Mouse (Mus musculus) monocyte, adult 2 months (primary cell): ENCODE results near the gene Rai14.
A peak's percentile ranks its signal among the peaks of the same experiment; 100 is the strongest.

Source experiments
- DNase-seq, 2 experiments: peaks; one replicate each; pipeline ENCODE4 v3.0.0; 2022; ENCODE audit warnings: low spot score in 2 of 2, low read depth in 1 of 2

The Rai14 gene

GRCm38 (mm10) chr15:10621194-10621593 lies 93.2 kb downstream of the Rai14 start:
- no peak for DNase-seq

DNA sequence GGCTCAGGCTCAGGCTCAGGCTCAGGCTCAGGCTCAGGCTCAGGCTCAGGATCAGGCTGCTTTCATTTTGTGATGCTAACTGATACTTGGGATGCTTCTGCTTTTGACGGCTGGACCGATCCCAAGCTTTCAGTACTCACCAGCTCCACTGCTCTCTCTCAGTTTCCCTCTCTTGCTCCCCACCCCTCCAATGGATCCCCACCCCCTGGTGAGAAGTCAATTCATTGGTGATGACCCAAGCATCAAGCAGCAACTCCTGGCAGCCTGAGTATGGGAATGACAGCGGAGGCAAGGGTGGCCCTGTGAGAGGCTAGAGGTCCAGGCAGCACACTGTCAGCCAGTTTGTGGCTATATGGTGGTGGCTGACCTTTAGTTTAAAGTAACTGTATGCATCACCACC lies 94.7 kb downstream of the Rai14 start:
- no peak for DNase-seq

- no peak for DNase-seq
Observed at GRCm38 (mm10) chr15:10618276-10618675, 96.1 kb downstream of the Rai14 start.

DNA sequence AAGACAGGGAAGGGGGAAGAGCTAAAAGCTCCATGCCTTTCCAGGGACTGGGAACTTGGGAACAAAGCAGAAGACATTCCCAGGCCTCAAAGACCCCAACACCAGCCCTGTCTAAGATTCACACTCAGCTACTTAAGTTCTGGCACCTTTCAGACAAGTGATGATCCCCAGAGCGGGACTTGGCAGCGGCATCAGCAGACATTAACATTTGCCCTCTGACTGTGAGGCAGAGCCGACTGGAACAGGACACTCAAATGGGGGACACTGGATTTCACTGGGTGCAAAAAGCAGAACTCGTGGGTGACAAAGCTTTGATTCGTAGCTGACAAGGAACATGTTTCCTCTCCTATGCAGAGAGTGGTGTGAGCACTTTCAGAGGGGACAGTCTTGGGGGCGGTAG lies 98.4 kb downstream of the Rai14 start:
- DNase-seq: no peak

DNA sequence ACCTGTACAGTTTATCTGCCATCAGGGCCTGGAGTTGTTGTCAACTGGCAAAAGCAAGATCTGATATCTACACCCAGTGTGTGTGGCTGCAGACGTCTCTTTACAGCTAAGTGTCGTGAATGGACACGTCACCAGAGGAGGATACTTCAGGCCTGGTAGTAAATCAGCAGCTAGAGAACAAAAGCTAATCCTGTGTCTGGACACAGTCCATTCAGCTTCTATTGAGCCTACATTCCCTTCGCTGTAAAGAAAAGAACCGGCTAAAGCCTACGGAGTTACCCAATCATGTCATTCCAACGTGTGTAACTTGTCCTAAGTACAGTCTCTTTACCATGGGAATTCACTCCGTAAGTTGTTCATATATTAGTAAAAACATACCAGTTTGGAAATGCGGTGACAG lies 103.4 kb downstream of the Rai14 start:
- no peak for DNase-seq

GRCm38 (mm10) chr15:10609107-10609506 lies 105.3 kb downstream of the Rai14 start:
- no peak for DNase-seq

DNA sequence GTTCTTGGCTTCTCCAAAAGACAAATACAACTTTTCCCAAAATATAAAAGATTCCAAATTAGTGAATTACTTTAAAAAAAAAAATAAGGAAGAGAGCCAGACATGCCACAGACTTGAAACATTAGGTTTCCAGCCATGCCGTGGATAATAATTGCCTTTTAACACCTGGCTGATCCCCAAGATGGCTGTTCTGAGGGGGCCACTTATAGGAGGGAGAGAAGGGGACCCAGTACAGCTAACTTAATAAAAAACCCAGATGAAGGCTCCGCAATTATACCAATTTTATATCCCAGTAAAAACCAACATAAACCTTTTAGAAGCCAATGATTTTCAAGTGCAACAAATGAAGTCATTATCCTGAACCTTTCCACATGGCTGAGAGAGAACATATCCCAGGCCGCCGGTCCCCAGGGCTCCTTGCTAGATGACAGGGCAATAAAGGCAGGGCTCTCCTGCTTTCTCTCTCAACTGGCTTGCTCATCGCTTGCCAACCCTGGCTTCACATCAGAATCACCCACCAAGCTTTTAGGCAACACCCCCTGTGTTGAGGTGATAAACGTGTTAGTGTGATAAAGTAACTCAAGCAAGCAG lies 105.8 kb downstream of the Rai14 start:
- DNase-seq: no peak

GRCm38 (mm10) chr15:10599413-10599812 lies 115.0 kb downstream of the Rai14 start:
- DNase-seq: peak in 1 of 2 experiments; percentile 4

GRCm38 (mm10) chr15:10598259-10599225 lies 115.9 kb downstream of the Rai14 start:
- no peak for DNase-seq

GRCm38 (mm10) chr15:10596871-10597270 lies 117.6 kb downstream of the Rai14 start:
- DNase-seq: no peak

DNA sequence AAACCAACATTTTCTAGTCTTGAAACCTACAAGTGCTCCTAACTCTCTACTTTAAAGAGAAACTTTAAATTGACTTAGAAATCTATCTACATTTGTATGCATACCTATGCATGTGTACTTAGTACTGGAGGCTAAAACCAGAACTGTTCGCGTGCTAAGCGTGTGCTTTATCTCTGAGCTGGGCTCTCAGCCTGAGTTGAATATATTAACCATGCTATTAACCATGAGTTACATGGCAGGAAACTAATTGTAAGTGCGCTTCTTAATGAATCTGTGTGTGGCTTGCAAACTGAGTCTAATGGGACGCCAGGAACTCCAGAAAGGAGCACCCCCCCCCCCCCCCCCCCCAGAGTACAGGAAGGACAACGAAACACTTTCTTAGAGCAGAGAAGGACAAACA lies 119.0 kb downstream of the Rai14 start:
- DNase-seq: no peak

DNA sequence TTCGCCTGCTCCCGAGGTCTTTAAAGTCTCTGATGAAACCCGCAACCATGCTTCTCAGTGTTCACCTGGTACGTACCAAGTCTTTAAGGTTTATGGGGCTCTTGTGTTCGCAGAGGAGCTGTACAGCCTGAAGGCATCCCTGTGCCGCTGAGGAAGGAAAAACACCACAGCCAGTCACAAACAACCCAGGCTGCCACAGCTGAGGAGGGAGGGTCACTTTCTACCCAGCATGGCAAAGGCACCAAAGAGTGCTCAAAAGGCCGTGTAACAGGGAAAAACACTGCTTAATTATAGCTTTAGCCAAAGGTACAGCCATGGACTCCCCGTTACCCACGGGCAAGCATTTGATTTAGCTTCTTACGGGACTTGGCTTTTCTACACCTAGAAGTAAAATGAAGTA lies 119.5 kb downstream of the Rai14 start:
- no peak for DNase-seq

GRCm38 (mm10) chr15:10593094-10593493 lies 121.3 kb downstream of the Rai14 start:
- DNase-seq: no peak

GRCm38 (mm10) chr15:10586565-10586964 lies 127.9 kb downstream of the Rai14 start:
- DNase-seq: no peak

DNA sequence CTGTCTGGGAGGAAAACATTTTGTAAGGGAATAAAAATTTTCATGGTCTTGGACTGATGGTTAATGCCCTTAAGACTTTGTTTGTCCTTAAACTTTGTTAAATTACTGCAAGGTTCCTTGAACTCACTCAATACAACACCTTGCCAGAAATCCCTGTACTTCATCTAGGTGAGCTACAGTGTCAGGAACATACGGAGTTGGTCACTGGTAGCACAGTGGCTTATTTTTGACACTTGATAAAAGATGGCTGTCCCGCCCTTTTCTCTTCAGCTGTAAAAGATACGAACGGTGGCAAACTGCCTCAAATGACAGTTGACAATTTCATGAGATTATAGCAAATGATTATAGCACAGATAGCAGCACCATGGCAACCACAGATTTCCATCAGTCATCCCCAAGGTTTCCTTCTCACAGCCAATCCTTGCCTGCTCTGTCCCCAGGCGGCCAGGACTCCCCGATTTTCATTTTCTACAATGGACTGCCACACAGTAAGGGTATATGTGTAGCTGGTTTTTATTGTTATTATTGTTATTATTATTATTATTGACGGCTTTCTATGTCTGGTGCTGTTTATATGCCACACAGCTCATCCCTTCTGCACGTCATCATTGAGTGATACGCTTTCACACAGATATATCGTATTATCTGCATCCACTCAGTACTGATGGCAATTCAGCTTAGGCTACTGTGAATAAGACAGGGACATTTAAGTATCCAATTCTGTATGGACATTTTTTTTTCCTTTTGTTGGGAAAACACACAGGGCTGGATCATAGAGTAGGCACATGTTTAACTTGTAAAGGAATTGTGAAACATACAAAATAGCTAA lies 129.9 kb downstream of the Rai14 start:
- no peak for DNase-seq

- peak; percentile 3 to 26 for DNase-seq
Observed at GRCm38 (mm10) chr15:10583408-10583807, 131.0 kb downstream of the Rai14 start.

DNA sequence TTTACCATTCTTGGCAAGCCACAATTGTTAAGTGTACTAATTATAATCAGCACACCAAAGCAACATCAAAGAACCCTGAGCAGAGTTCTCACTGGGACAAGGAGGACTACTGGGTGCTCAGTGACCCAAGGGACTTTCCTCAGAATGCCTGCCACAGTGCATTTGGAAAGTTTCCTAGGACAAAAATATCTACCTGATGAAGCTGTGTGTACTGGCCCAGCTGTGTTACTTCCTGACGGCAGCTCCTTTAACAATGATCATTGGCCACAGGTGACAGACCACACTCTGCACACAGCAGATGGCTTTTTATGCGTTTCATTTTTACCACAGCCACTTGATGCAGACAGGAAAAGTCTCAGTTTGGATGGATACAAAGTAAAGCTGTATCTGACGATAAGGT lies 135.3 kb downstream of the Rai14 start:
- no peak for DNase-seq

DNA sequence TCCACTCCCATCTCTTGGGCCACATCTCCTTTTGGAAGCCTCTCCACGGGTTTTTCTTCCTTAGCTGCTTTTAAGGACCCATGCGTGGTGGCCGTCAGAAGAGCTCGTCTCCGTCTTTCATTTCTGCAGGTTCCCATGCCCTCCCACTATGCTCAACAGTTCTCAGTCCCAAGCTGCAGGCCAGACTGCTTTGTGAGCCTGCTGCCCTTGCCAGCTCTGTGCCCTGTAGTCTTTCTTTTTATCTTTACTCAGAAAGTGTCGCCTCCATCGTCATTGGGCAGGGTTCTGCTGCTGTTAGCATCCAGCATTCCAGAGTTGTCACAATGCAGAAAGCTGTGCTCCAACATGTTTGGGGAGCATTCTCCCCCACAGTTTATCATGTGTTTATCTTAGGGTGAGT lies 147.9 kb downstream of the Rai14 start:
- DNase-seq: no peak

GRCm38 (mm10) chr15:10564201-10564600 lies 150.2 kb downstream of the Rai14 start:
- no peak for DNase-seq

GRCm38 (mm10) chr15:10562281-10562680 lies 152.1 kb downstream of the Rai14 start:
- DNase-seq: no peak

GRCm38 (mm10) chr15:10560005-10560404 lies 154.4 kb downstream of the Rai14 start:
- no peak for DNase-seq

- DNase-seq: no peak
Observed at GRCm38 (mm10) chr15:10558465-10558864, 156.0 kb downstream of the Rai14 start, which contains the start of gene Ttc23l. Ttc23l (minus strand) TSS chr15:10558668.
